Mouse (Mus musculus) cerebellum, adult 2 months (tissue): ENCODE measurements around the gene Cyp4f13. TPM values are rescaled to one million over a fixed set of nuclear protein-coding genes. Genes with fewer than 3 reads are reported as not detected.

Experiments used
- DNase-seq, 2 experiments: peaks; one replicate each; pipeline ENCODE4 v3.0.0; 2021
- H3K27ac ChIP-seq: fragments of 200-500 bp; 2 replicates; pipeline ENCODE4 v1.5.1; 2012; ENCODE audit warnings: low read length, control low read depth, inconsistent platforms; ENCODE audit not compliant: insufficient read depth
- H3K27me3 ChIP-seq: fragments of 200-500 bp; 2 replicates; pipeline ENCODE4 v1.6.1; 2012; ENCODE audit warnings: inconsistent platforms, mild to moderate bottlenecking, low read length, moderate library complexity; ENCODE audit not compliant: control insufficient read depth, insufficient read depth
- H3K4me1 ChIP-seq: fragments of 200-500 bp; 2 replicates; pipeline ENCODE4 v1.6.1; 2011; ENCODE audit warnings: low read length; ENCODE audit not compliant: control insufficient read depth, insufficient read depth
- H3K4me3 ChIP-seq: fragments of 200-500 bp; replicated peaks from 2 replicates; pipeline ENCODE3; 2011; ENCODE audit warnings: mild to moderate bottlenecking, low read depth, low read length, control low read depth; ENCODE audit not compliant: insufficient read depth
- CTCF ChIP-seq: fragments of 200-500 bp; IDR thresholded peaks from 2 replicates; pipeline ENCODE4 v1.5.1; 2011; ENCODE audit warnings: low read depth, mild to moderate bottlenecking, control low read depth, low read length, moderate library complexity, borderline replicate concordance; ENCODE audit not compliant: insufficient read depth
- POLR2A ChIP-seq: fragments of 200-500 bp; IDR thresholded peaks from 2 replicates; pipeline ENCODE4 v1.6.1; 2011; ENCODE audit warnings: low read length, control low read depth, borderline replicate concordance; ENCODE audit not compliant: insufficient read depth
- WGBS: fragments of 180-500 bp; shearing (Covaris S2); methylation state at CpG from one replicate; pipeline ENCODE4 v1.1.7; 2018; 5-methylcytosine and 5-hydroxymethylcytosine counted together
- polyA plus RNA-seq: library from polyadenylated mRNA; depleted of rRNA; stranded (reverse); fragments of >200 nt; gene quantifications from 2 replicates; pipeline ENCODE4 v1.2.3, GENCODE M21; 2012

The Cyp4f13 gene
- polyA plus RNA-seq, 1 experiment = 47.2 TPM

GRCm38 (mm10) chr17:32924658-32925312, 22.4 kb downstream of the Cyp4f13 start:
- no peaks in the 10 kb centered on the region for H3K27me3 ChIP-seq
- H3K4me3 ChIP-seq = peak overlapping the region; percentile 84
- TF ChIP-seq POLR2A (peak; percentile 73; the same call in 1 of the 2 replicates), CTCF (no peak)
- no peaks in the 10 kb centered on the region for H3K4me1 ChIP-seq
- peak; percentile 72 to 81 for DNase-seq
- WGBS = 11% methylated on average over 32 of the region's 32 CpGs
- H3K27ac ChIP-seq = peak overlapping the region; percentile 94

- 90% methylated on average over 1 of the region's 1 CpGs for WGBS
- no peaks in the 10 kb centered on the region for H3K4me1 ChIP-seq
- H3K4me3 ChIP-seq = no peak overlapping the region
Observed at GRCm38 (mm10) chr17:32923681-32924080, 23.5 kb downstream of the Cyp4f13 start.

GRCm38 (mm10) chr17:32919123-32919522, 28.1 kb downstream of the Cyp4f13 start:
- no peak overlapping the region for H3K4me3 ChIP-seq
- H3K4me1 ChIP-seq = peaks cover 8% of the 10 kb centered on the region; the same call in 1 of the 2 replicates
- no peak for DNase-seq
- 87% methylated on average over 2 of the region's 2 CpGs for WGBS
- no peaks in the 10 kb centered on the region for H3K27me3 ChIP-seq
- no peak for TF ChIP-seq POLR2A
- no peak for TF ChIP-seq CTCF
- no peak overlapping the region for H3K27ac ChIP-seq

More at GRCm38 (mm10) chr17:32923681-32924080, 23.5 kb downstream of the Cyp4f13 start:
- TF ChIP-seq CTCF = no peak
- TF ChIP-seq POLR2A = no peak
- no peak for DNase-seq
- no peak overlapping the region for H3K27ac ChIP-seq
- no peaks in the 10 kb centered on the region for H3K27me3 ChIP-seq

- TF ChIP-seq POLR2A = 0 out of 2 replicates have a peak, but pooled peaks have one; percentile 33
- no peak for TF ChIP-seq CTCF
- Histone ChIP-seq H3K4me3 (no peak within 1 kb of the TSS), H3K27me3 (no peaks in the 10 kb centered on the region), H3K27ac (peak within 1 kb of the TSS; percentile 66), H3K4me1 (peaks cover 8% of the 10 kb centered on the region; the same call in 1 of the 2 replicates)
- peak; percentile 42 to 67 for DNase-seq
- 3% methylated on average over 2 of the region's 2 CpGs for WGBS
Observed at GRCm38 (mm10) chr17:32917131-32917530, 30.1 kb downstream of the Cyp4f13 start, which contains the start of gene Cyp4f14. Gene Cyp4f14 (minus strand): TSS chr17:32917342.

GRCm38 (mm10) chr17:32916075-32916474, 31.1 kb downstream of the Cyp4f13 start:
- 88% methylated on average over 1 of the region's 1 CpGs for WGBS
- H3K27ac ChIP-seq = no peak overlapping the region
- DNase-seq = no peak
- TF ChIP-seq CTCF (no peak), POLR2A (no peak)
- no peaks in the 10 kb centered on the region for H3K27me3 ChIP-seq
- H3K4me3 ChIP-seq = no peak overlapping the region
- peaks cover 8% of the 10 kb centered on the region; the same call in 1 of the 2 replicates for H3K4me1 ChIP-seq

- TF ChIP-seq POLR2A (no peak), CTCF (no peak)
- H3K4me1 ChIP-seq = no peaks in the 10 kb centered on the region
- no peak overlapping the region for H3K27ac ChIP-seq
- 78% methylated on average over 10 of the region's 10 CpGs for WGBS
- no peak overlapping the region for H3K4me3 ChIP-seq
- H3K27me3 ChIP-seq = no peaks in the 10 kb centered on the region
- no peak for DNase-seq
Observed at GRCm38 (mm10) chr17:32906172-32906571, 41.0 kb downstream of the Cyp4f13 start.

GRCm38 (mm10) chr17:32905239-32905638, 42.0 kb downstream of the Cyp4f13 start:
- DNase-seq = peak; percentile 40 to 60
- Histone ChIP-seq H3K4me3 (no peak overlapping the region), H3K27ac (no peak overlapping the region), H3K4me1 (no peaks in the 10 kb centered on the region), H3K27me3 (no peaks in the 10 kb centered on the region)
- TF ChIP-seq POLR2A (no peak), CTCF (peak; percentile 67)
- 16% methylated on average over 19 of the region's 19 CpGs for WGBS

- Histone ChIP-seq H3K27ac (no peak overlapping the region), H3K4me3 (no peak overlapping the region), H3K27me3 (no peaks in the 10 kb centered on the region), H3K4me1 (no peaks in the 10 kb centered on the region)
- TF ChIP-seq POLR2A (no peak), CTCF (peak; percentile 44; the same call in 1 of the 2 replicates)
- 59% methylated on average over 2 of the region's 2 CpGs for WGBS
- no peak for DNase-seq
Observed at GRCm38 (mm10) chr17:32904414-32904813, 42.8 kb downstream of the Cyp4f13 start.
